Mouse (Mus musculus) lung, adult 2 months (tissue): ENCODE measurements at regions not wholly inside any gene's neighbourhood (a gene's known extent, or its start where the extent isn't known, plus 50 kb on each side); places are given as distances from the start of the nearest gene placed in this dataset.

Experiments
- CTCF ChIP-seq: fragments of 200-500 bp; IDR thresholded peaks from 2 replicates; pipeline ENCODE4 v1.5.1; 2011; ENCODE audit warnings: mild to moderate bottlenecking, low read length, control low read depth; ENCODE audit not compliant: insufficient read depth
- POLR2A ChIP-seq: fragments of 200-500 bp; IDR thresholded peaks from 2 replicates; pipeline ENCODE4 v1.6.1; 2011; ENCODE audit warnings: low read depth, mild to moderate bottlenecking, control low read depth, low read length, borderline replicate concordance; ENCODE audit errors: extremely low read depth

- TF ChIP-seq POLR2A (no peak), CTCF (no peak)
These were observed 102.6 kb downstream of the Zfp36l1 start for GRCm38 (mm10) chr12:80010220-80010619.
